Mouse (Mus musculus) kidney, embryonic 14.5 days (tissue): Measurements from ENCODE around the gene Olfr1287. TPM values are rescaled to one million over a fixed set of nuclear protein-coding genes. Genes with fewer than 3 reads are reported as not detected.

Experiments
- ATAC-seq: fragments of 200-750 bp; cut with Nextera tagmentation; 2 replicates; pipeline ENCODE4 v1.8.0; 2017; ENCODE audit warnings: moderate number of reproducible peaks, mild to moderate bottlenecking, moderate TSS enrichment, moderate library complexity; ENCODE audit not compliant: low FRiP score, low TSS enrichment
- H3K27ac ChIP-seq: fragments of 300-500 bp; sonication (generic); 2 replicates; pipeline ENCODE4 v1.5.1; 2014; ENCODE audit warnings: low read depth, mild to moderate bottlenecking, low read length, moderate library complexity, mixed read lengths
- H3K27me3 ChIP-seq: fragments of 300-500 bp; sonication (generic); 2 replicates; pipeline ENCODE4 v1.6.1; 2014; ENCODE audit warnings: mild to moderate bottlenecking, low read length; ENCODE audit not compliant: control insufficient read depth, insufficient read depth
- H3K36me3 ChIP-seq: fragments of 300-500 bp; sonication (generic); 2 replicates; pipeline ENCODE4 v1.6.1; 2014; ENCODE audit warnings: low read length, mixed read lengths; ENCODE audit not compliant: control insufficient read depth, insufficient read depth
- H3K4me1 ChIP-seq: fragments of 300-500 bp; sonication (generic); 2 replicates; pipeline ENCODE4 v1.6.1; 2014; ENCODE audit warnings: low read length, mixed read lengths; ENCODE audit not compliant: control insufficient read depth, insufficient read depth
- H3K4me2 ChIP-seq: fragments of 300-500 bp; sonication (generic); replicated peaks from 2 replicates; pipeline ENCODE4 v1.6.1; 2014; ENCODE audit warnings: low read depth, mild to moderate bottlenecking, low read length
- H3K4me3 ChIP-seq: fragments of 300-500 bp; sonication (generic); 2 replicates; pipeline ENCODE4 v1.5.1; 2014; ENCODE audit warnings: mild to moderate bottlenecking, low read length
- H3K9ac ChIP-seq: fragments of 300-500 bp; sonication (generic); 2 replicates; pipeline ENCODE4 v1.6.1; 2014; ENCODE audit warnings: low read depth, mild to moderate bottlenecking, low read length, moderate library complexity
- H3K9me3 ChIP-seq: fragments of 300-500 bp; sonication (generic); 2 replicates; pipeline ENCODE4 v1.6.1; 2016; ENCODE audit warnings: low read length; ENCODE audit not compliant: control insufficient read depth
- WGBS: fragments of 180-500 bp; shearing (Covaris S2); extraction: QIAGEN DNeasy Blood & Tissue Kit; methylation state at CpG from one replicate; pipeline ENCODE4 v1.1.7; 2014; 5-methylcytosine and 5-hydroxymethylcytosine counted together
- polyA plus RNA-seq: library from polyadenylated mRNA; unstranded; fragments of >200 nt; fragmentation: Nextera tagmentation; extraction: Ambion mirVana; gene quantifications from 2 replicates; pipeline ENCODE4 v1.2.1, GENCODE M21; 2014

Gene Olfr1287
- not detected in 2 replicates for polyA plus RNA-seq

DNA sequence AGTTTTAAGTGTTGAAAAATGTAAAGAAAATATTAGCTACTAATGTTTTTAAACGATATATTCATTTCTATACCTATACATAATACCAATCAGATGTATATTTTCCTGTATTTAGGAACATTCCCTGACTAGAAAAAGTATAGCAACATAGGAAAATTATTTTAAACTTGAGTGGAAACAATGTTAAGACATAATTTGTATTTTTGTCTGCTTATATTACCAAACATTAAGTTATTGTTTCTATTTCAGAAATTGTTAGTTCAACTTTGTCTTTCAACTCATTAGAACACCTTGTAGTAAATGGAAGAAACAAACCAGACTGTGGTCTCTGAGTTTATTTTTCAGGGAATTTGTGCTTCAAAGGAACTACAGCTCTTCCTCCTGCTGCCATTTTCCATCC is at the start of gene Olfr1287:
TSS of gene Olfr1287 (plus strand) at position 301 of the 400 bp plus-strand sequence.
- Histone ChIP-seq H3K9ac (no peak within 1 kb of the TSS), H3K36me3 (no peaks in the 10 kb centered on the region), H3K4me3 (no peak within 1 kb of the TSS), H3K4me1 (no peaks in the 10 kb centered on the region), H3K27me3 (no peaks in the 10 kb centered on the region), H3K4me2 (no peak within 1 kb of the TSS), H3K9me3 (no peaks in the 10 kb centered on the region), H3K27ac (no peak within 1 kb of the TSS)
- ATAC-seq, result no peak
- WGBS, result 67% methylated on average over 1 of the region's 1 CpGs

DNA sequence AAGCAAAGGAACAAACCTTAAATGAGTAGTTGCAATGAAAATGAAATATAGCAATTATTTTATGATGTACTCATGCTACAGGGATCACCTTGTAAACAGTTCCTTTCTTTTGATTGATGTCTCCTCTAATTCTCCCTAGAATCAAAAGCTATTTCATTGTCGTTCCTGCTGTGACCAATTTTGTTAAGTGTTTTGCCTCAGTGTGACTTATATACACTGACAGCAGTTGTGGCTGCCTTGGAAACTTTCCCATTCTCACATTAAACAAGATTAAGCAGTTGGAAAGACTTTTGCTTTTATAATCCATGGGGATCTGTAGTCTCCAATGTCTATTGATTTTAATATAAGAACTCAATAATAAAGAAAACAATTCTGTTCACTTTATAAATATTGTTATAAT is 26.0 kb upstream of the Olfr1287 start, which contains the start of gene Olfr1286:
TSS of gene Olfr1286 (minus strand) at position 185 of the 400 bp plus-strand sequence.
- H3K4me2 ChIP-seq, result no peak within 1 kb of the TSS
- H3K9ac ChIP-seq, result no peak within 1 kb of the TSS
- no peak for ATAC-seq
- 50% methylated on average over 1 of the region's 1 CpGs for WGBS
- H3K27ac ChIP-seq, result no peak within 1 kb of the TSS
- H3K27me3 ChIP-seq, result no peaks in the 10 kb centered on the region
- H3K4me3 ChIP-seq, result no peak within 1 kb of the TSS
- no peaks in the 10 kb centered on the region for H3K4me1 ChIP-seq
- H3K9me3 ChIP-seq, result no peaks in the 10 kb centered on the region
- no peaks in the 10 kb centered on the region for H3K36me3 ChIP-seq

DNA sequence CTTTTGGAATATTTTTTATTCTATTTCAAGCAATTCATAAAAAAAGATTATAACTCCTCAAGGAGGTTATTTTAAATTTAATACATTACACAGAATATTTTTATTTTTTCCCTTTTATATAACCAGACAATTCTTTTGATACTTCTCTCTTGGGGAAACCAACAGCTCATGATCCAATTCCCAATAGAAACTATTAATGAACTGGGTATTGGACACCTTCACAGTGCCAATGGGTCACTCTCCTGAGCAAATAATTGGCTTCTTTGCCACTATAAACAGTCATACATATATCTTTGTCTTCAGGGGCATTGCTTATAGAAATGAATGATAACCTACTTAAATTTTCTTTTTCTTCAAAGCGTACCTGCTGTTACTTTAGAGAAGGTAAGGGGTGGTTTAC is 24.9 kb downstream of the Olfr1287 start, which contains the start of gene Olfr1288:
TSS of gene Olfr1288 (plus strand) at position 301 of the 400 bp plus-strand sequence.
- Histone ChIP-seq H3K36me3 (no peaks in the 10 kb centered on the region), H3K4me1 (no peaks in the 10 kb centered on the region), H3K4me2 (no peak within 1 kb of the TSS), H3K27ac (no peak within 1 kb of the TSS), H3K4me3 (no peak within 1 kb of the TSS), H3K27me3 (no peaks in the 10 kb centered on the region), H3K9me3 (peaks cover 2% of the 10 kb centered on the region), H3K9ac (no peak within 1 kb of the TSS)
- no peak for ATAC-seq
- whole genome bisulfite sequencing, result 94% methylated on average over 1 of the region's 1 CpGs

DNA sequence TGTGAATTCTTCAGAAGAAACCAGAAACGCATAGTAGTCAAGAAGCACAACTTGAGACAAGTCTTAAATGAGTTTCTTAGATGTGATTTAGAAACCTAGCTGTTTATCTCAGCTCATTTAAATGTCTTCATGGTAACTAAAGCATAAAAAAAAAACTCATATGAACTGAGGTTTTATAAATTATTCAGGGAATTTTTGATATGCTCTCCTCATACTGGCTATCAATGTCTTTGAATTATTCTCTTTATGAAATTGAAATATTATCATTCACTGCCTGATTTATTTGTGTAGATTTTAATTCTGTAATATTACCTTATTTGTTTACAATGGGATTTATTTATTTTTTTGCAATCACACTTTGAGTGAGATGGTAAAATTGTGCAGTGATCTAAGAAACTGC is 31.6 kb downstream of the Olfr1287 start, which contains the start of gene Olfr1289:
TSS of gene Olfr1289 (plus strand) at position 301 of the 400 bp plus-strand sequence.
- H3K27ac ChIP-seq, result no peak within 1 kb of the TSS
- WGBS, result 74% methylated on average over 1 of the region's 1 CpGs

DNA sequence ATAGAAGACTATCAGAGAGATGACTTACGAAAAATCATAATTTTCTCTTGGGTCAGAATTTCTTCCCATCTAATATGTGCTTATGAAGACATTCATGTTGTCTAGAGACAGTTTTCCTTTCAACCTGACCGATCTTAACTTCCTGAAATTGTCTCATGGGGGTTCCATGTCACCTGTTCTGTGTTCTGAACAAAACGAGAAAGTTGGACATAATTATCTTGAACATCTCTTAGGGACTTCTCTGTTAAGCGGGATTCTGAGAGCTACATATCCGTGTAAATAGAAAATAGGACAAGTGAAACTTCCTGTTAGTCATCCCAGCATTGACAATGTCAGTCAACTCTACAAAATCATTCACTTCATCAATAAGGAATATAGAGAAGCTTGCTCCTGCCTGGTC is 44.8 kb downstream of the Olfr1287 start, which contains the start of gene Olfr1290:
TSS of gene Olfr1290 (minus strand) at position 101 of the 400 bp plus-strand sequence.
- H3K9me3 ChIP-seq, result no peaks in the 10 kb centered on the region
- no peak within 1 kb of the TSS for H3K4me2 ChIP-seq
- no peak within 1 kb of the TSS for H3K9ac ChIP-seq
- no peak within 1 kb of the TSS for H3K4me3 ChIP-seq
- no peaks in the 10 kb centered on the region for H3K36me3 ChIP-seq
- no peak for ATAC-seq
- H3K27me3 ChIP-seq, result no peaks in the 10 kb centered on the region
- no peak within 1 kb of the TSS for H3K27ac ChIP-seq
- WGBS, result 86% methylated on average over 5 of the region's 5 CpGs
- H3K4me1 ChIP-seq, result no peaks in the 10 kb centered on the region

More for the DNA sequence above, 31.6 kb downstream of the Olfr1287 start, which contains the start of gene Olfr1289:
- no peak within 1 kb of the TSS for H3K4me2 ChIP-seq
- H3K9ac ChIP-seq, result no peak within 1 kb of the TSS
- H3K4me1 ChIP-seq, result no peaks in the 10 kb centered on the region
- no peak for ATAC-seq
- no peaks in the 10 kb centered on the region for H3K27me3 ChIP-seq
- no peak within 1 kb of the TSS for H3K4me3 ChIP-seq
- H3K36me3 ChIP-seq, result no peaks in the 10 kb centered on the region
- no peaks in the 10 kb centered on the region for H3K9me3 ChIP-seq

DNA sequence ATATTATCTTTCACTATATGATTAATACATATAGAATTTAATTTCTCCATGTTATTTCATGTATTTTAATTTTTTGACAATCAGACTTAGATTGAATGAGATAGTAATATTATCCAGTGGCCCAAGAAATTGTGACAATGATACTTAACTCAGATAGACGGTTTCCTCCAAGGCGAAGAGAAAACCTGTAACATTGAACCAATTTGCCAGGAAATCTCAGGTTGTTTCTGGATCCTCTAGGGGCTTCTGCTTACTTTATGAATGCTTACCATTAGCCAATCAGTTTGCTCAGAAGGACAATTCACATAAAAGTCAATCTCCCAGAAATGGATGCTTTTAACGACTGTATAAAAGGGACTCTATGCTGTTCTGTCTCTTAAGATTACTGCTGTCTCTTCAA is 47.9 kb downstream of the Olfr1287 start, which contains the start of gene Olfr1291-ps1:
TSS of gene Olfr1291-ps1 (plus strand) at position 301 of the 400 bp plus-strand sequence.
- Histone ChIP-seq H3K27me3 (no peaks in the 10 kb centered on the region), H3K4me3 (no peak within 1 kb of the TSS), H3K27ac (no peak within 1 kb of the TSS), H3K9ac (no peak within 1 kb of the TSS), H3K36me3 (no peaks in the 10 kb centered on the region), H3K4me1 (no peaks in the 10 kb centered on the region), H3K9me3 (no peaks in the 10 kb centered on the region), H3K4me2 (no peak within 1 kb of the TSS)
- WGBS, result 81% methylated on average over 3 of the region's 3 CpGs
- no peak for ATAC-seq

Other genes with a start within 250 kb of the Olfr1287 start
- not detected in 2 replicates for gene 4930430A15Rik, start 219.5 kb upstream of the Olfr1287 start, polyA plus RNA-seq
- not detected in 2 replicates for gene Olfr1275, start 213.9 kb upstream of the Olfr1287 start, polyA plus RNA-seq
- not detected in 2 replicates for gene Olfr1276, start 194.6 kb upstream of the Olfr1287 start, polyA plus RNA-seq
- gene Olfr1277, start 175.0 kb upstream of the Olfr1287 start, polyA plus RNA-seq, result not detected in 2 replicates
- gene Olfr1278, start 159.0 kb upstream of the Olfr1287 start, polyA plus RNA-seq, result not detected in 2 replicates
- gene Olfr1279, start 148.5 kb upstream of the Olfr1287 start, polyA plus RNA-seq, result not detected in 2 replicates
- gene Olfr1280, start 135.1 kb upstream of the Olfr1287 start, polyA plus RNA-seq, result not detected in 2 replicates
- not detected in 2 replicates for gene Olfr1281, start 122.6 kb upstream of the Olfr1287 start, polyA plus RNA-seq
- not detected in 2 replicates for gene Olfr1282, start 113.1 kb upstream of the Olfr1287 start, polyA plus RNA-seq
- gene Olfr1283, start 82.4 kb upstream of the Olfr1287 start, polyA plus RNA-seq, result not detected in 2 replicates
- not detected in 2 replicates for gene Olfr1284, start 73.6 kb upstream of the Olfr1287 start, polyA plus RNA-seq
- not detected in 2 replicates for gene Olfr1286, start 26.0 kb upstream of the Olfr1287 start, polyA plus RNA-seq
- not detected in 2 replicates for gene Olfr1288, start 25.0 kb downstream of the Olfr1287 start, polyA plus RNA-seq
- gene Olfr1289, start 31.7 kb downstream of the Olfr1287 start, polyA plus RNA-seq, result not detected in 2 replicates
- gene Olfr1290, start 44.7 kb downstream of the Olfr1287 start, polyA plus RNA-seq, result not detected in 2 replicates
- gene Olfr1291-ps1, start 48.0 kb downstream of the Olfr1287 start, polyA plus RNA-seq, result not detected in 2 replicates
- gene Olfr1293-ps, start 76.1 kb downstream of the Olfr1287 start, polyA plus RNA-seq, result not detected in 2 replicates
- not detected in 2 replicates for gene Olfr1294, start 91.1 kb downstream of the Olfr1287 start, polyA plus RNA-seq
- gene Olfr1295, start 120.5 kb downstream of the Olfr1287 start, polyA plus RNA-seq, result not detected in 2 replicates
- gene Olfr1297, start 177.4 kb downstream of the Olfr1287 start, polyA plus RNA-seq, result not detected in 2 replicates
- not detected in 2 replicates for gene Olfr1298, start 200.1 kb downstream of the Olfr1287 start, polyA plus RNA-seq
- gene Olfr1299, start 212.3 kb downstream of the Olfr1287 start, polyA plus RNA-seq, result not detected in 2 replicates